Mouse (Mus musculus) fat pad, adult 2 months (tissue): ENCODE results near the gene Hivep3.

Experiments used
- DNase-seq: peaks from one replicate; pipeline ENCODE4 v3.0.0-alpha.2; 2011; ENCODE audit warnings: low read depth, low spot score; ENCODE audit errors: extremely low read depth

Gene Hivep3

GRCm38 (mm10) chr4:119998911-119999310 is 265.3 kb downstream of the Hivep3 start:
- DNase-seq, result peak; percentile 36

DNA sequence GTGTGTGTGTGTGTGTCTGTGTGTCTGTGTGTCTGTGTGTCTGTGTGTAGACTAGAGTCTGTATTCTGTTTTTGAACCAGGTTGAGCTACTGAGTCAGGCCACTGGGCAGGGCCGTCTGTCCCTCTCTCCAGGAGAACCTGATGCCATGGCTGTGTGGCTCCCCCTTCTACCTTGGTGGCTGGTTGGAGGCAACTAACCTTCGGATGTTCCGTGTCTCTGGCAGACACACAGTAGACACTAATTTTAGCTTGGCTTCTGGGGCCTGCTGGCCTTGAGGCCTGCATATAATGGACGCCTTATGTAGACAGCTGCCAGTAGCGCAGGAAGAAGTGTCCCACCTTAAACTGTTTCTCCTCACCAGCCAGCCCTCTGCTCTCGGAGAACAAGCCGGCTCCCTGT is 267.3 kb downstream of the Hivep3 start:
- DNase-seq, result no peak

DNA sequence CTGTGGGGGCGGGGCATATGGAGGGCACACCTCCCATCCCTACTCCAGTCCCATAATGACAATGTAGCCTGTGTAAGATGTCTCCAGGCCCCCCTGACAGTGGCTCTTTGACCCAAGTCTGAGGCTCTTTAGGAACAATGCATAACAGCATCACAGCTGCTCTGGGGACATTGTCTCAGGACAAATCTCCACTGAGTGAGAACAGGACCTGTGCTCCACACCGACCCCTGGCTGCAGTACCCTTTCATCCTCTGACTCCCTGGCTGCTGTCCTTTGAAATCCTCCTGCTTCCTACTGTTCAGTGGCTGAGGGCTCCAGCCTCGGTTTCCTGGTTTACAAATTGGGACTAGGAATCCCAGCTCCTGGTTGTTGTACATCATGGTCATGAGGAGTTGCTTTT is 269.4 kb downstream of the Hivep3 start:
- no peak for DNase-seq

GRCm38 (mm10) chr4:120006046-120006445 is 272.5 kb downstream of the Hivep3 start:
- DNase-seq, result no peak

- no peak for DNase-seq
Observed at GRCm38 (mm10) chr4:120007889-120008288, 274.3 kb downstream of the Hivep3 start.

- no peak for DNase-seq
Observed at GRCm38 (mm10) chr4:120009151-120009550, 275.6 kb downstream of the Hivep3 start.

DNA sequence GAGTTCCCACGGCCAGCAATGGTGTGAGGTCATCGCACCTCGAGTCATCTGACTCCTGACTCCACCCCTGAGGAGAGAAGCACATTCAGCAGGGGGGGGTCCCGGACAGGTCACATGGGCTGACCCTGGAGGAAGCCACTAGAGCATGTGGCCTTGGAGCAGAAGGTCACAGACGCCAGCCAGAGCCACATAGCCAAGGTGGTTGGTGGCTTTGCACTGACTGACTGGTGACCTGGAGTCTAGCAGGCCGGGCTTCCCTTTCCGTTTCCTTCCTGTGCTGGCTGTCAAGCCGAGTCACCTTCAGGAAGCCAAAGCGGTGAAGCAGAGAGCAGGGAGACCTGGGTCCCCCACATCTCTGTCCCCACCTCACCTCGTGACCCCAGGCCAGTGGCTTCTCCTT is 278.2 kb downstream of the Hivep3 start:
- no peak for DNase-seq

- no peak for DNase-seq
Observed at GRCm38 (mm10) chr4:120012891-120013290, 279.3 kb downstream of the Hivep3 start.

DNA sequence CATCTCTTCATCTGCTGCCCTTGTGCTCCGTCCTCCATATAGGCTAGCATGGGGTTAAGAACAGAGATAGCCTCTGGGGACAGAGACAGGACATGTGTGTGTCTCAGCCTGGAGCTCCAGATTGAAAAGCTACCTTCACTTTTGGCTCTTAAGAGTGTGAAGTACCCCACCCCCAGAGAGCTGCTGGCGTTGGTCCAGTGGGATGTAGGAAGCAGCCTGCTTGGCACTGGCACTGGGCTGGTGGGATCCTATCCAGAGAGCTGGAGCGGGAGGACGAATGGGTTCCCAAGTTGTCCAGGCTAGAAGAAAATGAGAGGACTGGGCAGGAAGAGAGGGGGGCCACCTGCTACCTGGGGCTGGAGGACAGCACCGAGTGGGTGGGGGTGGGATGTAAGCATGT is 284.8 kb downstream of the Hivep3 start:
- DNase-seq, result no peak

DNA sequence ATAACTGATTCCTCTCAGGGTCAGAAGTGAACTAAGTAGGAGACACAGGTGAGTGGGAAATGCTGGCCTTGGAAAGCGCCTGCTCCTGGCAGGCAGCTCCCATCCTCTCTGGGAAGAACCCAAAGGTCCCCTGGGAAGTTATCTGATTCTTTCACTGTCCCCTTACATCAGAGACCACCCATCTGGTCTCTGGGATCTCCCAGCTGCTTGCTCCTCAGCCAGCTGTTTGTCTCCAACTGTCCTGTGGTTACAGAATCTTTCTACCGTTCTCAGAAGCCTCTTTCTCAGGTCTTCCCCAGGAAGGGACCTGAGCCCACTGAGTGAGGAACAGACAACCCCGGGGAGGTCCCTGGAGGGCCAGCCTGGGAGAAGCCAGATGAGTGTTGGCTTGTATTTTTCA is 288.8 kb downstream of the Hivep3 start:
- DNase-seq, result no peak

DNA sequence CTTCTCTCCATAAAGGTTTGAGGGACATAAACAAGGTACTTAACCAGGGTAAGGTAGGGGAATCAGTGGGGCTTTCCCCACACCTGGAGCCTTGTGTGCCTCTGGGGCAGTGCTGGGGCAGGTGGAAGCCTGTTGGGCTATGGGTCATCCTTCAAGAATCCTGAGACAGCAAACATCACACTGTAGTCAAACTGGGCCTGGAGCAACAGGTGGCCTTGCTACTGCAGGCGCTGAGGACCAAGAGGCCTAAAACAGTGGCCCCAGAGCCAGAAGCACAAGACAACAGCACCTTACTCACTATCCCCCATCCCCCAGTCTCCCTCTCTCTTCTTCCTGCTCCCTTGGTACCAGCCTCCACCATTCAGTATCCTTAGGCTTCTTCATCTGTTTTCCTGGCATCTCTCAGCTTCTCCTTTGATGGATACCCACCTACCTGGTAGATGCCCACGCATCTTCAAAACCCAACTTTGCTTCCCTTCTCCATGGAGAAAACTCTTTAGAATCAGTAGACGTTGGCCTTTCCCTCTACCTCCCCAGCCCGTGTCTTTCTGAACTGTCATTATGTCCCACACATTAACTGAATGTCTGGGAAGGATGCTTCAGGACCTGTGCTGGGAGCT is 289.7 kb downstream of the Hivep3 start:
- DNase-seq, result no peak

DNA sequence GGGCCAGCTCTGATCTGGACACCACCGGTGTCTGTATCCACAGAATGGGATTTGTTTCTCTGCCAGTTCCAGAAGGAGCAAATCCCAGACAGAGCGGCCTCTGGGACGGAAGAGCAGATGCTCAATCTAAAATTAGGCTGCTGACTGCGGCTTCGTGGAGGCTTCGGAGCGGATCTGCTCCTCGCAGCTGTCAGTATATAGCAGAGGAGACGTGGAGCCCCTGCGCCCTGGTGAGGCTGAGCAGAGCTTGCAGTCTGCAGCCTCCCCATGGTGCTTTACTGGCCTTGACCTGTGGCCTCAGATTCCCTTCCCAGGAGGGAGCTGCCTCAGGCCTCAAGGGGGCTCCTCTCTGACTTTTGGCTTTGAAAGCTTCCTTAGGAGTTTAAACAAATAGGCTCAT is 290.5 kb downstream of the Hivep3 start:
- DNase-seq, result no peak

- DNase-seq, result no peak
Observed at GRCm38 (mm10) chr4:120027671-120028070, 294.1 kb downstream of the Hivep3 start.

GRCm38 (mm10) chr4:120029937-120030336 is 296.4 kb downstream of the Hivep3 start:
- peak; percentile 26 for DNase-seq

DNA sequence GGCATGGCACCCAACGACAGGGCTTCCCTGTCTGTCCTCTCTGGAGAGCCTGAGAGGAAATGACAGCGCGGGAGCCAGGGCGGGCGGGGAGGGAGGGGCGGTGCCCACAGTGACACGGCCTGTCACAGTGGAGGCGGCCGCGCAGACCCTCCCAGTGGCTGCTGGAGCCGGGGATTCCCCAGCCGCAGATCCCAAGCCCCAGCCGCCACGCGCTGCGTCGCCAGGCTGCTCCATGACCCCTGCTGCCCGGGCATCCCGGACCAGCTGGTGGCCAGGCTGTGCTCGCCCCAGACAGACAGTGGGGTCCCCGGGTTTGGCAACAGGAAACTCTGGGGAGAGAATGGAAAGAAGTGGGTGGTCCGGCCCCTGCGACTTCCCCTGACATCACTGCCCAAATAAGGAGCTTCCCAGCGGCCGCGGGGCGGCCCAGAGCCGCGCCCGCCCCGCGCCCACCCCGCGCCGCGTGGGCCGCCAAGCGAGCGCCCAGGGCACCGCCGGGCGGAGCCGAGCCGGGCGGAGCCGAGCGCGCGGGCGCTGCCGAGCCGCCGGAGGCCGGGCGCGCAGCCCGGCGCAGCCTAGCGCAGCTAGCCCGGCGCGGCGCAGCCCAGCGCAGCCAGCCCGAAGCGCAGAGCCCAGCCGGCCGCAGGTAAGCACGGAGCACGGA is 298.9 kb downstream of the Hivep3 start:
- no peak for DNase-seq

- no peak for DNase-seq
Observed at GRCm38 (mm10) chr4:120032984-120033355, 299.4 kb downstream of the Hivep3 start.

DNA sequence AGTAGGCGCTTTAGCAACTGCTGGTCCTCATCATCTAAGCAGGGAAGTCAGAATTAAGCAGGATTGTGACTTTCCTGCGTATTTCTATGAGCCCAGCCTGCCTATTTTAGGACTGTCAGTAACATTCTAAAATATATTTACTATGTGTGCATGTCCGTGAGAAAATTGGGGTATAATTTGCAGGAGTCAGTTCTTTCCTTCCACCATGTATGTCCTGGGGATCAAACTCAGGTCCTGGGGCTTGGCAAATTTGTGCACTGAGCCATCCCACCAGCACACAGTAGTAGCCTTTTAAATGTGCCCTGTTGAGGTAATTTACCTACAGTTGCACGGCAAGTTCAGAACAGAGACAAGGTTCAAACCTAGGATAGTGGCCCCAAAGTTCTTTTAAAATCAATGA is 302.7 kb downstream of the Hivep3 start:
- no peak for DNase-seq

GRCm38 (mm10) chr4:120037007-120037406 is 303.4 kb downstream of the Hivep3 start:
- no peak for DNase-seq

DNA sequence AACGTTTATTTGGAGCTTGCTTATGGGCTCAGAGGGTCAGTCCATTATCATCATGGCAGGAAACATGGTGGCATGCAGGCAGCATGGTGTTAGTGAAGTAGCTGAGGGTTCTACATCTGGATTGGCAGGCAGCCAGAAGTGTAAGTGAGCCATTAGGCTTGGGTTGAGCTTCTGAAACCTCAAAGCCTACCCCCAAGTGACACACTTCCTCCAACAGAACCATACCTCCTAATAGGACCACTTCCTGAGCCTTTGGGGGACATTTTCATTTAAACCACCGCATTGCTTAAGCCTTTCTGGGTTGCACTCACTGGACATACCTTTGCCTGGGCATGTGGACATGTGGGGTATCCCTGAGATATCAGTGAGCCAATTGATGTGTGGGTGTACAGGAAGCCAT is 307.9 kb downstream of the Hivep3 start:
- DNase-seq, result no peak

DNA sequence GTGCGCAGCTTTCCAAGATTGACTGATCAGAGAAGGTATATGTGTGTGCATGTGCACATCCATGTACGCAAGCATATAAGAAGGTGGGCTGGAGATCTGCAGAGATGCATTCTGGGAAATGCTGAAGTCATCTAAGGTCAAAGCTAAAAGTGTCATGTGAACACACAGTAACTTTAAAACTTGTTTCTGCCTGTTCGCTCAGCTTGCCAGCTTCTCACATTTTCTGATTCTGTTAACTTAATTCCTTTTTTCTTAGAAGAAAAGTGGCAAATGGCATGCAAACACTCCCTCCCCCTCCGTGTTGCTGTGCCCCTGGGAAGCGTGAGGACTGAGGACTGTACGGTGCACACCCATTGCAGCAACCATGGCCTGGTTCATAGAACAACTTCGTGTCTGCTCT is 308.9 kb downstream of the Hivep3 start:
- no peak for DNase-seq

- no peak for DNase-seq
Observed at GRCm38 (mm10) chr4:120044612-120045011, 311.0 kb downstream of the Hivep3 start.

GRCm38 (mm10) chr4:120045131-120045537 is 311.6 kb downstream of the Hivep3 start:
- DNase-seq, result no peak

DNA sequence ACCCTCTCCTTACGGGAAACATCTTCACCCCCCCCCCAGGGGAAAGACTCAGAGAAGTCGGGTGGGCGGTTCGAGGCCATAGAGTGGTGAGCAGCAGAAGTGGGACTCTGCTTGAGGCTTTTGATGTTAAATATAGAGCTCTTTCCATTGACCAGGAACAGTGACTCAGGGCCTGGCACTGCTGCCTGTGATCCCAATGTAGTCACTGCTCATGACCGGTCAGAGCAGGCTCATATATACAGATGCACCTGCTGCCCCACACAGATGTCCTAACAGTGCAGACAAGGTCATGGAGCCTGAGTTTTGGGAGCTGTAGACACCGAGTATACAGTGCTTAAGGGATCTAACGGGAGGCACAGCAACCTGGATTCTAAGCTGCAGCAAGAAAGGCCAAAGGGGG is 312.3 kb downstream of the Hivep3 start:
- no peak for DNase-seq
